Mouse (Mus musculus) MEL (cell line): ENCODE measurements at regions not wholly inside any gene's neighbourhood (a gene's known extent, or its start where the extent isn't known, plus 50 kb on each side); places are given as distances from the start of the nearest gene placed in this dataset.

Experiments
- DNase-seq: peaks from one replicate; pipeline ENCODE4 v3.0.0; 2011; ENCODE audit warnings: low read depth, low spot score
- H3K27ac ChIP-seq: 2 replicates; pipeline ENCODE4 v1.5.1; 2012; ENCODE audit warnings: low read depth, mild to moderate bottlenecking, control low read depth, low read length, moderate library complexity; ENCODE audit not compliant: control insufficient read depth
- H3K27me3 ChIP-seq, 2 experiments: fragments of 150-350 bp in 1 of 2; sonication (generic) in 1 of 2; 2 replicates each; pipeline ENCODE4 v1.6.1; 2012; ENCODE audit warnings: low read length in 2 of 2, mild to moderate bottlenecking in 2 of 2, improper control_type of control experiment in 1 of 2, moderate library complexity in 1 of 2; ENCODE audit not compliant: insufficient read depth in 2 of 2, control insufficient read depth in 1 of 2
- H3K36me3 ChIP-seq, 2 experiments: 2 replicates each; pipeline ENCODE4 v1.6.1; 2012 to 2014; ENCODE audit warnings: low read length in 2 of 2, improper control_type of control experiment in 1 of 2, inconsistent platforms in 1 of 2, mild to moderate bottlenecking in 1 of 2; ENCODE audit not compliant: insufficient read depth in 2 of 2, control insufficient read depth in 1 of 2
- H3K4me1 ChIP-seq, 2 experiments: fragments of 150-350 bp in 1 of 2; sonication (generic) in 1 of 2; 2 replicates each; pipeline ENCODE4 v1.6.1; 2012; ENCODE audit warnings: low read length in 2 of 2, improper control_type of control experiment in 1 of 2, mild to moderate bottlenecking in 1 of 2; ENCODE audit not compliant: insufficient read depth in 2 of 2, control insufficient read depth in 1 of 2
- H3K4me3 ChIP-seq, 2 experiments: fragments of 150-350 bp in 1 of 2; sonication (generic) in 1 of 2; 2 replicates each; pipeline ENCODE4 v1.5.1; 2012; ENCODE audit warnings: low read depth in 2 of 2, low read length in 2 of 2, mild to moderate bottlenecking in 2 of 2, moderate library complexity in 2 of 2, control low read depth in 1 of 2, improper control_type of control experiment in 1 of 2; ENCODE audit not compliant: control insufficient read depth in 1 of 2, insufficient read depth in 1 of 2
- H3K79me2 ChIP-seq: 2 replicates; pipeline ENCODE4 v1.6.1; 2012; ENCODE audit warnings: mild to moderate bottlenecking, low read length, moderate library complexity; ENCODE audit not compliant: control insufficient read depth, poor library complexity, insufficient read depth
- H3K9ac ChIP-seq: 2 replicates; pipeline ENCODE4 v1.6.1; 2012; ENCODE audit warnings: low read depth, mild to moderate bottlenecking, control low read depth, low read length, moderate library complexity; ENCODE audit not compliant: control insufficient read depth, poor library complexity, severe bottlenecking
- H3K9me3 ChIP-seq: fragments of 150-350 bp; sonication (generic); replicated peaks from 2 replicates; pipeline ENCODE4 v1.6.1; 2012; ENCODE audit warnings: mild to moderate bottlenecking, low read length, improper control_type of control experiment, moderate library complexity; ENCODE audit not compliant: insufficient read depth
- BHLHE40 ChIP-seq: IDR thresholded peaks from 2 replicates; pipeline ENCODE4 v1.6.1; 2012; ENCODE audit warnings: low read depth, mild to moderate bottlenecking, inconsistent platforms, low read length, improper control_type of control experiment, borderline replicate concordance
- CHD2 ChIP-seq: IDR thresholded peaks from 2 replicates; pipeline ENCODE4 v1.6.1; 2011; ENCODE audit warnings: low read length, improper control_type of control experiment
- CTCF ChIP-seq, 3 experiments: IDR thresholded peaks in 2 of 3; conservative IDR thresholded peaks in 1 of 3; 2 replicates each; pipeline ENCODE4 v1.5.1; 2011 to 2012; ENCODE audit warnings: low read length in 3 of 3, low read depth in 2 of 3, mild to moderate bottlenecking in 2 of 3, improper control_type of control experiment in 1 of 3, inconsistent platforms in 1 of 3, mixed read lengths in 1 of 3, moderate library complexity in 1 of 3; ENCODE audit not compliant: control insufficient read depth in 1 of 3, insufficient read depth in 1 of 3, poor library complexity in 1 of 3, severe bottlenecking in 1 of 3
- ELF1 ChIP-seq: IDR thresholded peaks from 2 replicates; pipeline ENCODE4 v1.6.1; 2014; ENCODE audit warnings: low read depth, mild to moderate bottlenecking, inconsistent platforms, low read length, improper control_type of control experiment, moderate library complexity
- GABPA ChIP-seq: IDR thresholded peaks from 2 replicates; pipeline ENCODE4 v1.6.1; 2012; ENCODE audit warnings: low read depth, mild to moderate bottlenecking, inconsistent platforms, low read length, improper control_type of control experiment, moderate library complexity
- KAT2A ChIP-seq: conservative IDR thresholded peaks from 2 replicates; pipeline ENCODE4 v1.6.1; 2012; ENCODE audit warnings: low read depth, low read length, improper control_type of control experiment, inconsistent platforms
- MEF2A ChIP-seq: IDR thresholded peaks from 2 replicates; pipeline ENCODE4 v1.6.1; 2014; ENCODE audit warnings: low read depth, mild to moderate bottlenecking, inconsistent platforms, low read length, improper control_type of control experiment; ENCODE audit not compliant: poor library complexity, insufficient replicate concordance, severe bottlenecking; ENCODE audit errors: extremely low read depth
- POLR2A ChIP-seq, 2 experiments: IDR thresholded peaks; 2 replicates each; pipeline ENCODE4 v1.6.1; 2011 to 2012; ENCODE audit warnings: low read length in 2 of 2, mild to moderate bottlenecking in 2 of 2, control low read depth in 1 of 2, improper control_type of control experiment in 1 of 2, low read depth in 1 of 2, moderate library complexity in 1 of 2; ENCODE audit not compliant: control insufficient read depth in 1 of 2, insufficient read depth in 1 of 2, poor library complexity in 1 of 2
- POLR2AphosphoS5 ChIP-seq: IDR thresholded peaks from 2 replicates; pipeline ENCODE4 v1.6.1; 2012; ENCODE audit warnings: low read depth, borderline replicate concordance, mild to moderate bottlenecking, inconsistent platforms, low read length, moderate library complexity, mixed read lengths
- RCOR1 ChIP-seq: IDR thresholded peaks from 2 replicates; pipeline ENCODE4 v1.6.1; 2012; ENCODE audit warnings: low read depth, mild to moderate bottlenecking, inconsistent platforms, low read length, improper control_type of control experiment
- SIN3A ChIP-seq: IDR thresholded peaks from 2 replicates; pipeline ENCODE4 v1.6.1; 2012; ENCODE audit warnings: low read length, improper control_type of control experiment, inconsistent platforms
- SMC3 ChIP-seq: IDR thresholded peaks from 2 replicates; pipeline ENCODE4 v1.6.1; 2011; ENCODE audit warnings: low read depth, low read length, improper control_type of control experiment
- TAL1 ChIP-seq: IDR thresholded peaks from 2 replicates; pipeline ENCODE4 v1.6.1; 2012; ENCODE audit warnings: mild to moderate bottlenecking, inconsistent platforms, low read length, moderate library complexity, mixed read lengths
- USF1 ChIP-seq: IDR thresholded peaks from 2 replicates; pipeline ENCODE4 v1.6.1; 2014; ENCODE audit warnings: low read depth, mild to moderate bottlenecking, inconsistent platforms, low read length, improper control_type of control experiment, moderate library complexity
- USF2 ChIP-seq, 2 experiments: IDR thresholded peaks; 2 replicates each; pipeline ENCODE4 v1.6.1; 2011 to 2012; ENCODE audit warnings: improper control_type of control experiment in 2 of 2, low read length in 2 of 2, borderline replicate concordance in 1 of 2, inconsistent platforms in 1 of 2, low read depth in 1 of 2, mild to moderate bottlenecking in 1 of 2; ENCODE audit not compliant: insufficient read depth in 1 of 2
- ZMIZ1 ChIP-seq: IDR thresholded peaks from 2 replicates; pipeline ENCODE4 v1.6.1; 2012; ENCODE audit warnings: low read depth, mild to moderate bottlenecking, inconsistent platforms, low read length, improper control_type of control experiment, moderate library complexity
- ZNF384 ChIP-seq: IDR thresholded peaks from 2 replicates; pipeline ENCODE4 v1.6.1; 2012; ENCODE audit warnings: low read depth, mild to moderate bottlenecking, inconsistent platforms, low read length, improper control_type of control experiment

DNA sequence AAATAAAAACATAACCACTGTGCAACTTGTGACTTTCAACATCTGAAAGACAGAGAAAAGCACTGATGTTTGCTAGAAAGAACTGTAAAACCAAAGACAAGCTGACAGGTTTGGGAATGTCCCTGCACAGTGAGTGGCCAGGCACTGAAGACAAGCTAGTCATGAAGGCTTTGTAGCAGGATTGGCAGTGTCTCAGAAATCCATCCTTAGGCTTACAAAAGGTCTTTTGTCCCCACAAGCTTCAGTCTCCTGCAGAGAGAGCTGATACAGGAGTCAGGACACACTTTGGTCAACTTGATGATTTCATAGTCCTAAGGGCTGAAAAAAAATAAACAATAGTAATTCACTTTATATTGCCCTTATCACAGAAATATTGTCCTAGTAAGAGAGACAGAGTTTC, 294.9 kb downstream of the Ptbp2 start:
- Histone ChIP-seq H3K27me3 (no peaks in the 10 kb centered on the region), H3K9ac (no peak overlapping the region), H3K79me2 (no peaks in the 10 kb centered on the region), H3K4me3 (no peak overlapping the region), H3K4me1 (no peaks in the 10 kb centered on the region), H3K36me3 (no peaks in the 10 kb centered on the region), H3K27ac (no peak overlapping the region), H3K9me3 (no peaks in the 10 kb centered on the region)
- DNase-seq = no peak
- TF ChIP-seq ZNF384 (no peak), SMC3 (no peak), ELF1 (no peak), BHLHE40 (no peak), POLR2A (IDR thresholded peaks at IDR 0.05; ENCODE audit: control insufficient read depth in 1 of 2, insufficient read depth in 1 of 2, low read depth in 1 of 2, low read length in 2 of 2, poor library complexity in 1 of 2) (no peak), GABPA (no peak), USF2 (IDR thresholded peaks at IDR 0.05; ENCODE audit: borderline replicate concordance in 1 of 2, insufficient read depth in 1 of 2, low read depth in 1 of 2, low read length in 2 of 2) (no peak), KAT2A (no peak), CTCF (IDR thresholded peaks at IDR 0.05 in 2 of 3, conservative IDR thresholded peaks at IDR 0.05 in 1 of 3; ENCODE audit: control insufficient read depth in 1 of 3, insufficient read depth in 1 of 3, low read depth in 2 of 3, low read length in 3 of 3, poor library complexity in 1 of 3, severe bottlenecking in 1 of 3) (no peak), MEF2A (no peak), ZMIZ1 (no peak), CHD2 (no peak), SIN3A (no peak), TAL1 (no peak), USF1 (no peak), RCOR1 (no peak), POLR2AphosphoS5 (no peak)
